Mouse (Mus musculus): ENCODE data around the gene Nckap5l. TPM values are rescaled to one million over a fixed set of nuclear protein-coding genes. Genes with fewer than 3 reads are reported as not detected.
A peak's percentile ranks its signal among the peaks of the same experiment; 100 is the strongest.

Nckap5l gene
- polyA plus RNA-seq, 1 experiment from 2014 or later: 10.3 TPM

DNA sequence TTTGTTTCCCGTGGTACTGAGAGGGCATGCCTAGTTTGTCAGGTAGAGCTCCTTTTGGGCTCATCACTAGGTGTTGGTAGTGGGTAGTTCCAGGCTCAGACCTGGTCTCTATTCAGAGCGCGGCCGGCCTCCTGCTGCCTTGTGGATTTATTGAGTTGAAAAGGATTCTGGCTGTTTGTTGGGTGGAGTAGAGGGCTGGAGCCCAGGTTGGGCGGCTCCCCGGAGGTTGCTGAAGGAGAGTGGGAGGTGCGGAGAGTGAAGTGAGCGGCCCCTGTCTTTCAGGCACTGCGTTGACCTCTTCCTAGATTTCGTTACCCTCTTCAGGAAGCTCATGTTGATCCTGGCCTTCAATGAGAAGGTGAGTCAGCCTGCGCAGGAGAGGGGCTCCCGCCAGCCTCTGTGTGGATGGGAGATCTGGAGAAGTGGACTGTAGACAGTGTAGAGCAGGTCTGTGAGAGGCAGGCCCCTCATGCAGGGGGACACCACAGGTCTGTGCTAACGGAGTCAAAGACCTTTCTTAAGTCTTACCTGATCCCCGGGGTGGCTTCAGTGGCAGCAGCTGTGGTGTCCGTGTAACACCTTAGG lies 50.5 kb downstream of the Nckap5l start:
- 0 out of 2 replicates have a peak, but pooled peaks cover 4% of the 10 kb centered on the region for H3K4me1 ChIP-seq
- H3K36me3 ChIP-seq: peaks cover 84% of the 10 kb centered on the region
- no peaks in the 10 kb centered on the region for H3K9me3 ChIP-seq
- WGBS: 92% methylated on average over 15 of the region's 15 CpGs
- no peak overlapping the region for H3K9ac ChIP-seq
- no peaks in the 10 kb centered on the region for H3K27me3 ChIP-seq
- H3K4me3 ChIP-seq: no peak overlapping the region
- no peak for ATAC-seq (ENCODE audit: insufficient number of reproducible peaks, insufficient read depth, low FRiP score, low TSS enrichment, low read depth)
- no peak overlapping the region for H3K4me2 ChIP-seq
- H3K27ac ChIP-seq: no peak overlapping the region

DNA sequence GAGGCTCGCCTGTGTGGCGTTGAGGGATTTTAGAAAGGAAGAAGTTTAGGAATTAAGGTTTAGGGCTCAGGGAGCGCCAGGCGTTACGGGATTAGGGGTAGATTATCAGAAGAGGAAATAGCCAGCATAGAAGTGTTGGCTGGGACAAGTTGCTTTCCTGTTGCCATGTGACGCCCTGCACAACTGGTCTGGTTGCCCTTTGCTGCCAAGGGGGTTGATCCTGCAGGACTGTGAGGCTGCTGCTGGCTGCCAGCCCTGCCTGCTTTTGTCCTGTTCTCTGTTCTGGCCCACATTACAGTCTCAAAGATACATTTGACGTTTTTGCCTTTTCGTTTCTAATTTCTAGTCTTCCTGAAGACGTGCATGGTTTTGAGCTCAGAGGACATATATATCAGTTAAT lies 52.4 kb downstream of the Nckap5l start:
- Histone ChIP-seq H3K27me3 (no peaks in the 10 kb centered on the region), H3K27ac (no peak overlapping the region), H3K4me1 (0 out of 2 replicates have a peak, but pooled peaks cover 4% of the 10 kb centered on the region), H3K4me2 (no peak overlapping the region), H3K4me3 (no peak overlapping the region), H3K9me3 (no peaks in the 10 kb centered on the region), H3K36me3 (peaks cover 86% of the 10 kb centered on the region), H3K9ac (no peak overlapping the region)
- ATAC-seq (ENCODE audit: insufficient number of reproducible peaks, insufficient read depth, low FRiP score, low TSS enrichment, low read depth): no peak
- WGBS: 89% methylated on average over 9 of the region's 9 CpGs

DNA sequence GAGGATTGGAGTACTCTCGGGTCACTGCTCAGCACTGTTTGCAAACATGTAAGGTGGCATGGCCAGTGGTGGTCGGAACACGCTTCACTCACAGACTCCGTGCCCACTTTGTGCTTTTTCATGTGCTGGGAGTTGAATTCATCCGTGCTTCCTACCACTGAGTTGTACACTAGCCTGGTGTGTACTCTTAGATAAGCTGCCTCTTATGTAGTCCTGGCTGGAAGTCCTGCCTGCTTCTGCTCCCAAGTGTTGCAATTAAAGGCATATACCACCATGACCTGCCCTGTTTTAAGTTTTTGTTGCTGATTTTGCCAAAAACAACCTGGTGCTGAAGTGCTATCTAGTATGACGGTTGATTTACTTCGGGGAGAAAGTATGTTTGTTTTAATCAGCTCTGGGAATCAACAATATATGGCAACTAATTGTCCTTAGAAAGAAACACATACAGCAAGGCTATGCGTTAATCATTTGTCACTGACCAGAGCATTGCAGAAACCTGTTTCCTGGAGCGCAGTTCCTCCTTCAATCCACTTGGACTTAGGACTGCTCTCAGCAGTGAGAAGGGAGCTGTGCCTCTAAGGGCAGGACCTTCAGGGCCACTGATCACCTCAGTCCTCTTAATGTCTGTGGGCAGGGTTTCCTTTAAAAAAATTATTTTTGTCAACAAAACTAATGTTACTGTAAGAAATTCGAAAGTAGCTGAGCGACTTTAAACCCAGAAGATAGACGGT lies 54.2 kb downstream of the Nckap5l start:
- Histone ChIP-seq H3K9ac (no peak overlapping the region), H3K4me2 (no peak overlapping the region), H3K27ac (no peak overlapping the region), H3K9me3 (no peaks in the 10 kb centered on the region), H3K4me1 (peaks cover 16% of the 10 kb centered on the region; the same call in 1 of the 2 replicates), H3K27me3 (no peaks in the 10 kb centered on the region), H3K36me3 (peaks cover 72% of the 10 kb centered on the region), H3K4me3 (no peak overlapping the region)
- ATAC-seq (ENCODE audit: insufficient number of reproducible peaks, insufficient read depth, low FRiP score, low TSS enrichment, low read depth): no peak
- 93% methylated on average over 12 of the region's 12 CpGs for WGBS

DNA sequence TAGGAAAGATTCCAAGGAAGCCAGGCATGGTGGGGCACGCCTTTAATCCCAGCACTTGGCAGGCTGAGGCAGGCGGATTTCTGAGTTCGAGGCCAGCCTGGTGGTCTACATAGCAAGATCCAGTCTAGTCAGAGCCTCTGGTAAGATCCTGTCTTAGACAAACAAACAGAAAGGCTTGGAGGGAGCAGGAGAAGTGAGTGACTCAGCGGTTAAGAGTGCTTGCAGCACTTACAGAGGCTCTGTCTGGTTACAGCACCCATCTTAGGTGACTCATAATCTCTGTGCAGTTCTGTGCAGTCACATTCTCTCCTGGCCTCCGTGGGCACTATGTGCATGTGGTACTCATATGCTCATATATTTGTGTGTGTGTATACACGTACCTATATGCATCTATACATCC lies 56.9 kb downstream of the Nckap5l start:
- Histone ChIP-seq H3K27me3 (no peaks in the 10 kb centered on the region), H3K4me1 (peaks cover 38% of the 10 kb centered on the region), H3K36me3 (peaks cover 45% of the 10 kb centered on the region), H3K4me3 (no peak overlapping the region), H3K9me3 (no peaks in the 10 kb centered on the region), H3K4me2 (no peak overlapping the region), H3K27ac (no peak overlapping the region), H3K9ac (no peak overlapping the region)
- 90% methylated on average over 6 of the region's 6 CpGs for WGBS
- no peak for ATAC-seq (ENCODE audit: insufficient number of reproducible peaks, insufficient read depth, low FRiP score, low TSS enrichment, low read depth)

DNA sequence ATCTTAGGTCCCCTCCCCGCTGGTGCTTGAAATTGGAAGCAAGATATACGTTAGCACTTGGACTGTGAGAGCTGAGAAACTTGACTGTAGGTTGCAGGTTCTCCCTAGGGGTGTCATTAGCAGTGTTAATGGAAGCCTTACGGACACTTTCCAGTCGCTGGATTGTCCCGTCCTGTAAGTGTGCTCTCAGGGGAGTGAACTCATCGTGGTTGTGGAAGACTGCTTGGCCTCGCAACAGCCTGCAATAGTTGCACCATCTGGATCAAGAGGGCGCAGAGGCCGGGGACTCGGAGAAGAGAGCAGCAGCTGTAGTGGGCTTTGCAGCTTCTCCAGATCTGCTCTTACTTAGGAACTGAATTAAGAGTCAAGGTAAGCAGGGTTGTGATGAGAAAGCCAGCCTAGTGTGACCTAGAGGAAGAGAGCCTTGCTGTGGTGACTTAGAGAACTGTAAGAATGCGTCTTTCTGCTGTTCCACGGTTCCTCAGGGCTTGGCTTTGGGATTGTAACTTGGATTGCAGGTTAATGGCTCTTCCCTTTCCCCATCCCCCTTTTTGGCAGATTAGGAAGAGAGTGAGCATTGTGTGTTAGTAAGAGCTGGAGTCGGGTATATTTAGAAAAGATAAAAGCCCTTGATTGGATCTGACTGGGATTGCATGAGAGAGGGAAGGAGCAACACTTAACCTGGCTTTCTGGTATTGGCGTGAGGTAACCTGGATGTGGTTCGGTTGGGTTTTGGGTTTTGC lies 57.9 kb downstream of the Nckap5l start:
- Histone ChIP-seq H3K27me3 (no peaks in the 10 kb centered on the region), H3K27ac (no peak overlapping the region), H3K4me1 (peaks cover 48% of the 10 kb centered on the region), H3K9ac (0 out of 2 replicates have a peak overlapping the region, but pooled peaks have one; percentile 32), H3K4me3 (no peak overlapping the region), H3K4me2 (no peak overlapping the region), H3K36me3 (peaks cover 36% of the 10 kb centered on the region), H3K9me3 (no peaks in the 10 kb centered on the region)
- ATAC-seq (ENCODE audit: insufficient number of reproducible peaks, insufficient read depth, low FRiP score, low TSS enrichment, low read depth): no peak
- WGBS: 69% methylated on average over 15 of the region's 15 CpGs

DNA sequence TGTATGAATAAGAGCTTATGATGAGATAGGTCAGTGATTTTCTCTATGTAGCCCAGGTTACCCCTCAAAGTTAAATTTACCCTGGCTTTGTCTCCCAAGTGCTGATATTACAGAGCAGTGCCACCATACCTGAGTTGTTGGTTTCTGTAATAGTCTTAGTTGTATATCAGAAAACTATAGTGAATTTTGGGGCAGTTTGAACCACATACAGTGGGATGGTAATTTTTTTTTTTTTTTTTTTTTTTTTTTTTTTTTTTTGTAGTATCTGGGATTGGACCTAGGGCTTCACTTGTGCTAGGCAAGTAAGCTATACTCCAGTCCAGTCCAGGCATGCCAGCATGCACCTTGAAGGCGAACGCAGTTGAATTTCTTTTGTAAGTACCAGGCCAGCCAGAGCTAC lies 59.9 kb downstream of the Nckap5l start:
- H3K9ac ChIP-seq: no peak overlapping the region
- 80% methylated on average over 2 of the region's 2 CpGs for WGBS
- no peaks in the 10 kb centered on the region for H3K9me3 ChIP-seq
- no peak for ATAC-seq (ENCODE audit: insufficient number of reproducible peaks, insufficient read depth, low FRiP score, low TSS enrichment, low read depth)
- peaks cover 56% of the 10 kb centered on the region for H3K4me1 ChIP-seq
- no peaks in the 10 kb centered on the region for H3K27me3 ChIP-seq
- H3K36me3 ChIP-seq: peaks cover 16% of the 10 kb centered on the region
- no peak overlapping the region for H3K4me2 ChIP-seq
- no peak overlapping the region for H3K4me3 ChIP-seq
- H3K27ac ChIP-seq: no peak overlapping the region

DNA sequence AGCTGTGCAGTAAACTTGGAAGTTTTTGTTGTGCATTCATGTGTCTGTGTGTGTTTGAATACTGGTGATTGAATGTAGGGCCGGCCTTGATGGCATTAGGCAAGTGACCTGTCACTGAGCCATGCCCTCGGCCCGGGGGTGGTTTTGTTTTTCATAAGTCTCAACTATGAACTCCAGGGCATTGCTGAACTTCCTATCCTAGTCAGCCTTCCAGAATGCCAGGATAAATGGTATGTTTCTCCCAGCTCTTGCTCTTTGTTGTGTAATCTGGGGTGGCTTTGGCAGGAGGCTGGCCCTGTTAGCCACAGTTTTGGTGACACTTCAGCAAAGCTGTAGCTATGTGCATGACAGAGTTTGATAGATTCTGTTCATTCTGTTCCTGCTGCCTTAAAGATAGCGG lies 60.7 kb downstream of the Nckap5l start:
- no peak overlapping the region for H3K4me2 ChIP-seq
- H3K36me3 ChIP-seq: peaks cover 10% of the 10 kb centered on the region; the same call in 1 of the 2 replicates
- peaks cover 61% of the 10 kb centered on the region for H3K4me1 ChIP-seq
- H3K4me3 ChIP-seq: no peak overlapping the region
- no peak overlapping the region for H3K27ac ChIP-seq
- ATAC-seq (ENCODE audit: insufficient number of reproducible peaks, insufficient read depth, low FRiP score, low TSS enrichment, low read depth): no peak
- H3K27me3 ChIP-seq: no peaks in the 10 kb centered on the region
- no peak overlapping the region for H3K9ac ChIP-seq
- H3K9me3 ChIP-seq: no peaks in the 10 kb centered on the region
- 72% methylated on average over 4 of the region's 4 CpGs for WGBS

DNA sequence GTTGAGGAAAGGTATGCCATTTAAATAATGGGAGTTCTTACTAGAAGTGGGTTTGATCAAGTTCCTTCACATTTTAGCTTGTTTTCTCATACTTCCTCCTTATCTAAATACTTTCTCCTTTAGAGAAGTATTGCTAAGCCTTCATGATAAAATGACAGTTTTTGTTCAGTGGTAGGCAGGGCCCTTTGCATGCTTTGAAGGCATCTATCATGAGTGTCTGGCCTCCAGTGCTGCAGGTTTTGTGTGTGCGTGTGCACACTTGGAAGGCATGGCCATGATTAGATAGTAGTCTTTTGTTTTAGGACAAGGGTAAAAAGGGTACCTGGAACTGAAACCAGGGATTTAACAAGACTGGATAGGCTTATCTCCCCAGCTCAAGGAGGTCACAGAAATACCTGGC lies 61.1 kb downstream of the Nckap5l start:
- H3K4me1 ChIP-seq: peaks cover 61% of the 10 kb centered on the region
- H3K4me3 ChIP-seq: 0 out of 2 replicates have a peak overlapping the region, but pooled peaks have one; percentile 6
- no peak overlapping the region for H3K27ac ChIP-seq
- no peak overlapping the region for H3K4me2 ChIP-seq
- no peak overlapping the region for H3K9ac ChIP-seq
- H3K27me3 ChIP-seq: no peaks in the 10 kb centered on the region
- WGBS: 74% methylated on average over 1 of the region's 1 CpGs
- H3K9me3 ChIP-seq: no peaks in the 10 kb centered on the region
- peaks cover 10% of the 10 kb centered on the region; the same call in 1 of the 2 replicates for H3K36me3 ChIP-seq
- ATAC-seq (ENCODE audit: insufficient number of reproducible peaks, insufficient read depth, low FRiP score, low TSS enrichment, low read depth): no peak

DNA sequence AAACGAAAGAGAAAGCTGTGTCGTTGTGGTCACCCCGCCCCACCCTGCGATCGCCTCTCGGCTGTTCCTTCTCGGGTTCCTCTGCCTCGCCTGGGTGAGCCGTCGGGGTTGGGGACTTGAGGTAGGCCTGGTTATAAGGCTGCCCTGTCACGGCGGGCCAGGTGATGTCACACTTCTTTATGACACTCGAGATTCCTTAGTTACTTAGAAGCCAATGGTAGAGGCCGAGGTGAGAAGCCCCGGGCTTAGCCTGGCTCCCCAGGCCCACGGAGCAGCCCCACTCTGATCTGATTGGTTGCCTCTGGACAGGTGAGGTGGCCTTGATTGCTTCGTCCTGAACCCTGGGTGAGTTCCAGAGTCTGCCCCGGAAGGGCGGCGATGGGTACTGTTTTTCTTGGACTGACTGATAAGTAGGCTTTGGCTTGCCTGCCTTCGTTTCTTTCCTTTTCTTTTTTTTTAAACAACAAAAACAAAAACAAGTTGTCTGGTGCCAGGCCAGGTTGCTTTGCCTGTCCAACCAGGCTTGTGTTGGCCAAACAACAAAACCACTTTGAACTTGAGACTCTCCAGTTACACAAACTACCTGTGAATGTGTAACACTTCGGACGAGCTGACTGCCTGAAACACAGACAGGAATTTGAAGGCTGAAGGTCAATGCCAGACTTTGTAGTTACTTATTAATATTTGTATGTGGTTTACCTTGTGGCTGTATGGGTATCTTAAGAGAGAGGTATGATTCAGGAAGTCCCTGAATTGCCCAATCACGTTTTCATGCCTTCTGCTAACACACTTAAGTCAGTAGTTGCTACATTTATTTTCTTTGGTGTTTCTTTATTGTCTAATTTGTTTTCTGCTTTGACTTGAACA lies 63.9 kb downstream of the Nckap5l start:
- H3K4me1 ChIP-seq: peaks cover 48% of the 10 kb centered on the region
- ATAC-seq (ENCODE audit: insufficient number of reproducible peaks, insufficient read depth, low FRiP score, low TSS enrichment, low read depth): 0 out of 2 replicates have a peak, but pooled peaks have one; percentile 23
- WGBS: 6% methylated on average over 24 of the region's 24 CpGs

DNA sequence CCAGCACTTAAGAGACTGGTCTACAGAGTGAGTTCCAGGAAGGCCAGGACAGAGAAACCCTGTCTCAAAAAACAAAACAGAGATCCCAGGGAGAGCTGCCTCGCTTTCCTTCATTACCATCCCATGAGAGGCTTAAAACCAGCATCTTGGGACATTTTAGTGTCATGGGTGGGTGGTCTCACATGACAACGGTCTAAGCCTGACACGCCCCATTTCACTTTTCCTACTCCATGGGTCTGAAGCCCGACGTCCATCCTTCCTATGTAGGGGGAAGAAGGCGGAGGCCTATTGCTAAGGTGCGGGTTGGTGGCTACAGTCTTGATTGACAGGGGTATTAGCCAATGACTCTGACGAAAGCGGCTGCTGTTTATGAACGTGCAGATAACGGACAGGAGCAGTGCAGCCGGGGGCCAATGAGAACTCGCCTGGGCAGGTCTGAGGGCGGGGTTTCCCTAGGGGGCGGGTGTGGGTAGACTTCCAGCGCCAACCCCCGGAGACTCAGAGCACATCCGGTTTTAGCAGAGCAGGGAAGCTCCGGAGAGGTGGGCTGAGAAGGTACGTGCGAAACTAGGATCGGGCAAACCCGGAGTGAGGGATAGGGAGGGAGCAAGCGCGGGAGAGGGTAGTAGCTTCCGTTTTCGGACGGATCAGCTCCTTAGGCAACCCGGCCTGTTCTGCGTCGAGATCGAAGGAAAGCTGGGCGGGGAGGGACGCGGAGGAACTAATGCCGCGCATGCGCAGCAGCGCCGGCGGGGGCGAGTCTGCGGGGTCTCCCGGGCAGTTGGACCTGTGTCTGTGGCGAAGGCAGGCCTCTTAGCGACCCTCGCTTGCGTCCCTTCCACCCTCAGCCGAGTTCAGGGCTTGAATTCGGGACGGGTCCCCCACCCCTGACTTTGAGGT lies 64.8 kb downstream of the Nckap5l start, which contains the start of gene Tmbim6:
Gene Tmbim6 (plus strand): TSS at position 397 of the 900 bp plus-strand sequence.
- WGBS: under 1% methylated on average over 51 of the region's 51 CpGs
- peak within 1 kb of the TSS; percentile 95 for H3K9ac ChIP-seq
- peak within 1 kb of the TSS; percentile 82 for H3K4me3 ChIP-seq
- H3K4me1 ChIP-seq: peaks cover 40% of the 10 kb centered on the region
- peak within 1 kb of the TSS; percentile 92 for H3K27ac ChIP-seq
- peak; percentile 99 for ATAC-seq (ENCODE audit: insufficient number of reproducible peaks, insufficient read depth, low FRiP score, low TSS enrichment, low read depth)
- H3K4me2 ChIP-seq: peak within 1 kb of the TSS; percentile 96
- no peaks in the 10 kb centered on the region for H3K9me3 ChIP-seq
- no peaks in the 10 kb centered on the region for H3K36me3 ChIP-seq
- no peaks in the 10 kb centered on the region for H3K27me3 ChIP-seq

More for the DNA sequence above, 63.9 kb downstream of the Nckap5l start:
- Histone ChIP-seq H3K9me3 (no peaks in the 10 kb centered on the region), H3K4me2 (peak overlapping the region; percentile 96), H3K27ac (peak overlapping the region; percentile 92), H3K27me3 (no peaks in the 10 kb centered on the region), H3K36me3 (no peaks in the 10 kb centered on the region), H3K9ac (peak overlapping the region; percentile 95), H3K4me3 (peak overlapping the region; percentile 82)
